In genomic region chrX:75046921-75047635, GRCm38 (mm10) we compare ENCODE assay signal across 9 mouse cellular contexts. TPM values are rescaled to one million over a fixed set of nuclear protein-coding genes. Genes with fewer than 3 reads are reported as not detected.
DNase-seq lines count a peak whose midpoint lies in the region; ATAC-seq and TF ChIP-seq lines count a peak whose summit lies in the region.
"Had no signal": no experiment of that assay in that cellular context is flagged by ENCODE, and none has a peak within 500 bp of the region (broad histone marks: within the 10 kb centered on the region; RNA-seq: fewer than 3 reads in every experiment).

No protein-coding gene starts in this region.

- no peak for TF ChIP-seq CTCF in forebrain, postnatal 0 days (IDR thresholded peaks at IDR 0.05; ENCODE audit: low read depth)
- TF ChIP-seq CTCF in kidney, postnatal 0 days (IDR thresholded peaks at IDR 0.05; ENCODE audit: low read depth) = no peak
- no peak for TF ChIP-seq CTCF in thymus, adult 2 months (IDR thresholded peaks at IDR 0.05; ENCODE audit: borderline replicate concordance, control insufficient read depth, extremely low read depth, insufficient read depth, low read length, poor library complexity)

- H3K4me2 ChIP-seq in forebrain, postnatal 0 days (ENCODE audit: low read depth) = no peak overlapping the region
- no peak overlapping the region for H3K4me2 ChIP-seq in forebrain, embryonic 15.5 days (replicated peaks)
- 0 out of 2 replicates have a peak overlapping the region, but pooled peaks have one; percentile 15 for H3K4me2 ChIP-seq in kidney, postnatal 0 days (ENCODE audit: low read length)
- H3K4me2 ChIP-seq: limb, embryonic 12.5 days had no signal

- no peak overlapping the region for H3K9ac ChIP-seq in forebrain, postnatal 0 days
- H3K9ac ChIP-seq in forebrain, embryonic 15.5 days (replicated peaks) = no peak overlapping the region
- H3K9ac ChIP-seq in kidney, postnatal 0 days (ENCODE audit: low read depth, low read length) = no peak overlapping the region
- H3K9ac ChIP-seq: limb, embryonic 12.5 days had no signal

- H3K9me3 ChIP-seq in forebrain, postnatal 0 days (ENCODE audit: low read length) = no peaks in the 10 kb centered on the region
- H3K9me3 ChIP-seq in forebrain, embryonic 15.5 days = no peaks in the 10 kb centered on the region
- no peaks in the 10 kb centered on the region for H3K9me3 ChIP-seq in kidney, postnatal 0 days (replicated peaks; ENCODE audit: low read length)
- H3K9me3 ChIP-seq: limb, embryonic 12.5 days had no signal

- no peak overlapping the region for H3K4me3 ChIP-seq in forebrain, postnatal 0 days (ENCODE audit: low read depth, low read length)
- H3K4me3 ChIP-seq in forebrain, embryonic 15.5 days = no peak overlapping the region
- no peak overlapping the region for H3K4me3 ChIP-seq in kidney, postnatal 0 days (replicated peaks; ENCODE audit: low read depth, low read length)
- no peak overlapping the region for H3K4me3 ChIP-seq in thymus, adult 2 months (ENCODE audit: control insufficient read depth, insufficient read depth, low read length)
- H3K4me3 ChIP-seq: limb, embryonic 12.5 days had no signal

- H3K36me3 ChIP-seq in forebrain, postnatal 0 days (ENCODE audit: insufficient read depth) = no peaks in the 10 kb centered on the region
- no peaks in the 10 kb centered on the region for H3K36me3 ChIP-seq in forebrain, embryonic 15.5 days
- H3K36me3 ChIP-seq in kidney, postnatal 0 days (ENCODE audit: insufficient read depth, low read length) = no peaks in the 10 kb centered on the region
- H3K36me3 ChIP-seq in thymus, adult 2 months (ENCODE audit: control insufficient read depth, insufficient read depth, low read length) = no peaks in the 10 kb centered on the region
- H3K36me3 ChIP-seq: limb, embryonic 12.5 days had no signal

- 42% methylated on average over 3 of the region's 3 CpGs for WGBS in forebrain, postnatal 0 days
- 53% methylated on average over 3 of the region's 3 CpGs for WGBS in forebrain, embryonic 15.5 days
- WGBS in kidney, postnatal 0 days = 59% methylated on average over 3 of the region's 3 CpGs
- 79% methylated on average over 3 of the region's 3 CpGs for WGBS in thymus, adult 2 months

- H3K27ac ChIP-seq in forebrain, postnatal 0 days (ENCODE audit: low read depth, low read length) = no peak overlapping the region
- H3K27ac ChIP-seq in forebrain, embryonic 15.5 days (replicated peaks) = no peak overlapping the region
- no peak overlapping the region for H3K27ac ChIP-seq in kidney, postnatal 0 days
- H3K27ac ChIP-seq in thymus, adult 2 months (ENCODE audit: control insufficient read depth, insufficient read depth, low read length) = no peak overlapping the region
- H3K27ac ChIP-seq: limb, embryonic 12.5 days had no signal

- no peak for TF ChIP-seq POLR2A in thymus, adult 2 months (IDR thresholded peaks at IDR 0.05; ENCODE audit: control insufficient read depth, extremely low read depth, insufficient read depth, low read length, poor library complexity)

- H3K27me3 ChIP-seq in forebrain, postnatal 0 days (ENCODE audit: insufficient read depth, low read length) = no peaks in the 10 kb centered on the region
- H3K27me3 ChIP-seq in forebrain, embryonic 15.5 days = no peaks in the 10 kb centered on the region
- no peaks in the 10 kb centered on the region for H3K27me3 ChIP-seq in kidney, postnatal 0 days (ENCODE audit: insufficient read depth, low read length)
- no peaks in the 10 kb centered on the region for H3K27me3 ChIP-seq in thymus, adult 2 months (ENCODE audit: control insufficient read depth, insufficient read depth, low read length)
- H3K27me3 ChIP-seq: limb, embryonic 12.5 days had no signal

- DNase-seq in forebrain, postnatal 0 days = peak; percentile 7
- DNase-seq in 3T3-L1 (ENCODE audit: low read depth, low spot score) = peak; percentile 66
- DNase-seq in gastrocnemius, postnatal 14 days = peak; percentile 23
- DNase-seq in kidney, postnatal 0 days (ENCODE audit: low spot score) = peak; percentile 26
- DNase-seq in testis, postnatal 10 days (ENCODE audit: low spot score) = no peak
- no peak for DNase-seq in thymus, adult 2 months
- no peak for DNase-seq in frontal cortex, postnatal 10 days (ENCODE audit: low spot score in 2 of 2)

- no peaks in the 10 kb centered on the region for H3K4me1 ChIP-seq in forebrain, postnatal 0 days (ENCODE audit: insufficient read depth)
- H3K4me1 ChIP-seq in forebrain, embryonic 15.5 days = no peaks in the 10 kb centered on the region
- no peaks in the 10 kb centered on the region for H3K4me1 ChIP-seq in kidney, postnatal 0 days (replicated peaks; ENCODE audit: insufficient read depth, low read length)
- no peaks in the 10 kb centered on the region for H3K4me1 ChIP-seq in thymus, adult 2 months (replicated peaks; ENCODE audit: control insufficient read depth, insufficient read depth, low read length)
- H3K4me1 ChIP-seq: limb, embryonic 12.5 days had no signal

- intact Hi-C loops in gastrocnemius, postnatal 14 days (cut with DNase I; ENCODE audit: low total_unique reads) = no loop called here

- no peak for ATAC-seq in forebrain, postnatal 0 days
- no peak for ATAC-seq in forebrain, embryonic 15.5 days (replicated peaks)
- ATAC-seq in kidney, postnatal 0 days (replicated peaks; ENCODE audit: low FRiP score, low read depth) = no peak

RNA-seq across cellular contexts. Expression of gene Gab3, which starts 38.2 kb away (rescaled TPM):
- total RNA-seq in forebrain, postnatal 0 days (2014; rRNA removed) = 2.1 and 2.8 TPM in 2 replicates
- 1.4 and 2.5 TPM in 2 replicates for polyA plus RNA-seq in forebrain, postnatal 0 days (2015; fragmentation: Nextera tagmentation; extraction: Ambion mirVana)
- 0.96 and 1.0 TPM in 2 replicates for polyA plus RNA-seq in forebrain, embryonic 15.5 days (2015; fragmentation: Nextera tagmentation; extraction: Ambion mirVana)
- 1 to 10 TPM; 1.3 to 1.7 TPM for total RNA-seq in gastrocnemius, postnatal 14 days (2021)
- polyA plus RNA-seq in kidney, postnatal 0 days (2015; fragmentation: Nextera tagmentation; extraction: Ambion mirVana) = 1.1 and 1.4 TPM in 2 replicates
- 2.6 and 3.0 TPM in 2 replicates for polyA plus RNA-seq in thymus, adult 2 months (2012; rRNA removed)

RNA-seq across cellular contexts. Expression of gene Dkc1, which starts 48.6 kb away (rescaled TPM):
- 16.5 and 33.4 TPM in 2 replicates for total RNA-seq in forebrain, postnatal 0 days (2014; rRNA removed)
- polyA plus RNA-seq in forebrain, postnatal 0 days (2015; fragmentation: Nextera tagmentation; extraction: Ambion mirVana) = 42.4 and 57.8 TPM in 2 replicates
- 71.7 and 72.7 TPM in 2 replicates for polyA plus RNA-seq in forebrain, embryonic 15.5 days (2015; fragmentation: Nextera tagmentation; extraction: Ambion mirVana)
- 10 to 100 TPM; 25.4 to 31.2 TPM for total RNA-seq in gastrocnemius, postnatal 14 days (2021)
- 64.3 and 82.5 TPM in 2 replicates for polyA plus RNA-seq in kidney, postnatal 0 days (2015; fragmentation: Nextera tagmentation; extraction: Ambion mirVana)
- polyA plus RNA-seq in thymus, adult 2 months (2012; rRNA removed) = 22.0 and 28.8 TPM in 2 replicates

Comparison
In these comparisons a context has a peak if more than half of its experiments do, and no peak if none do; other contexts are left out.
1. DNase-seq: peak in forebrain, postnatal 0 days (single experiment), 3T3-L1 (single experiment), gastrocnemius, postnatal 14 days (single experiment) and kidney, postnatal 0 days (single experiment); none in testis, postnatal 10 days (single experiment), thymus, adult 2 months (single experiment) and frontal cortex, postnatal 10 days (0 of 2).